Mouse (Mus musculus) megakaryocyte, embryonic 14.5 days (primary cell): Measurements from ENCODE around the gene Nlrc4.

Experiments used
- FLI1 ChIP-seq: IDR thresholded peaks from 2 replicates; pipeline ENCODE4 v1.6.1; 2012; ENCODE audit warnings: low read length, inconsistent platforms, mixed read lengths
- GATA1 ChIP-seq: IDR thresholded peaks from 3 replicates; pipeline ENCODE4 v1.6.1; 2012; ENCODE audit warnings: mixed read lengths, low read length, inconsistent platforms, borderline replicate concordance

- no peak for TF ChIP-seq GATA1
- no peak for TF ChIP-seq FLI1
These were observed 41.3 kb upstream of the Nlrc4 start for GRCm38 (mm10) chr17:74500204-74500603.
